Mouse (Mus musculus): ENCODE results near the gene Csf3. TPM values are rescaled to one million over a fixed set of nuclear protein-coding genes. Genes with fewer than 3 reads are reported as not detected.
"Not testable (repeated sequence)": the region's sequence is repeated elsewhere in the genome, so short reads cannot be mapped to it uniquely, and the experiment has no call there.

The Csf3 gene
- total RNA-seq (2014; fragmentation: Nextera tagmentation): not detected in 2 replicates
- not detected in 2 replicates for total RNA-seq (2017)

DNA sequence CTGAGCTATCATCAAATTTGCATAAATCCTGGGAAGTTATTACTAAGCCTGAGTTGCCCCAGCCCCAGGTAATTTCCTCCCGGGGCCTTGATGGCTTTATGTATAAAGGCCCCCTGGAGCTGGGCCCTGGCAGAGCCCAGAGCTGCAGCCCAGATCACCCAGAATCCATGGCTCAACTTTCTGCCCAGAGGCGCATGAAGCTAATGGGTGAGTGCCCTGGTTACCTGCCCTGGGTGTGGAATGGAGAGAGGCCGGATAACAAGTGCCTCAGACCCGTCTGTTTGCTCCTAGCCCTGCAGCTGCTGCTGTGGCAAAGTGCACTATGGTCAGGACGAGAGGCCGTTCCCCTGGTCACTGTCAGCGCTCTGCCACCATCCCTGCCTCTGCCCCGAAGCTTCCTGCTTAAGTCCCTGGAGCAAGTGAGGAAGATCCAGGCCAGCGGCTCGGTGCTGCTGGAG lies at the start of gene Csf3:
Gene Csf3 (plus strand): TSS at position 51 of the 458 bp plus-strand sequence.
- ATAC-seq (replicated peaks; ENCODE audit: low FRiP score, low TSS enrichment, poor library complexity, severe bottlenecking): no peak

DNA sequence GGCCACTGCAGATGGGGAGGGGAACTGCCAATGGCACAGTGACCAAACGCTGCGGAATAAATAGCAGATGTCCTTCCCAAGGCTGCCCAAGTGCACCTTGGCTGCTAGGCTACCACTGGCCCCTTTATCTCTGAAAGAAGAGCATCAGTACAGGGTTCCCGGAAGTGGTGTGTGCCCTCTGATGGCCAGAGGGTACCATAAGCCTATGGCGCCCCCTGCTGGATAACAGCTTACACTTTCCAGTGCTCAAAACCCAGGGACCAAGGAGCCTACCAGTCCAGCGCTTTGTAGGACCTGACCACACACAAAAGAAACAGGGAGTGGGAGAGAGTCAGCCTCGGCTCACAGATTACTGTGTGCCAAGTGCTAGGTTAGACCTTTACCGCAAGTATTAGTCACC lies 46.0 kb upstream of the Csf3 start:
- ATAC-seq (replicated peaks; ENCODE audit: low FRiP score, low TSS enrichment, poor library complexity, severe bottlenecking): peak; percentile 89

DNA sequence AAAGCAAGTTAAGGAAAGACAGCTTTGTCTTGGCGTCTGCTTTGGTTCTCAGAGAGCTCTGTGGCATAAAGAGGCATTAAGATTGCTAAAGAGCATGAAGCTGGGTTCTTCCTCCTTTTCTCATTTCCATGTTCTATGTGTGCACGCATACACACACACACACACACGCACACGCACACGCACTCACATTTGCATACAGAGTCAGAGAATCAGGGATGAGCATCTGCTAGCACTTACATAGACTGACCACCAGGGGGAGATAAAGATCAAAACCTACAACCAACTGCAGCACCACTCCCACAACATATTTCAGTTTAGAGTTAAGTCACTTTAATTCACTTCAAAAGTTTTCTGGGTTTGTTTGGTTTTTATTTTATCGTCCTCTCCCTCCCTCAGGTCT lies 40.5 kb upstream of the Csf3 start:
- ATAC-seq (replicated peaks; ENCODE audit: low FRiP score, low TSS enrichment, poor library complexity, severe bottlenecking): peak; percentile 75

DNA sequence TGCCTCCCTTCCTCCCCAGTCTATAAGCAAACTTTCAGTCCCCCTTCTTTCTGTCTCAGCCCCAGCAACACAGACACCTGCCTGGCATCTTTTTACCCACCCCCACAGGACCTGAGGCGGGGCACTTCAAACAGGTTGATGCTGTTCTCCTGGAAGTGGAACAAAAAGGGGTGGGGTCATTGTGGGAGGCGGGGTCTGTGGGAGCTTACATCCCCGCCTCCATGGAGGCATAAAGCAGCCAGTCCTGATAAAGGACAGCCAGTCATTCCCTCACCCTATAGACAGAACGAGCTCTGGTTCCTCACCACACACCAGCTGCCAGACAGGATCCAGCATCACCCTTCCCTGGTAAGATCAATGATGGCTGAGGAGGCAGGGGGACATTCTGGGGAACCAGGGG lies 37.0 kb upstream of the Csf3 start, which contains the start of gene Gsdma:
Gene Gsdma (plus strand): TSS at position 261 of the 400 bp plus-strand sequence.
- 0 out of 2 replicates have a peak, but pooled peaks have one; percentile 45 for ATAC-seq (replicated peaks; ENCODE audit: low FRiP score, low TSS enrichment, poor library complexity, severe bottlenecking)

GRCm38 (mm10) chr11:98668984-98669383 lies 32.1 kb upstream of the Csf3 start:
- ATAC-seq (replicated peaks; ENCODE audit: low FRiP score, low TSS enrichment, poor library complexity, severe bottlenecking): no peak

DNA sequence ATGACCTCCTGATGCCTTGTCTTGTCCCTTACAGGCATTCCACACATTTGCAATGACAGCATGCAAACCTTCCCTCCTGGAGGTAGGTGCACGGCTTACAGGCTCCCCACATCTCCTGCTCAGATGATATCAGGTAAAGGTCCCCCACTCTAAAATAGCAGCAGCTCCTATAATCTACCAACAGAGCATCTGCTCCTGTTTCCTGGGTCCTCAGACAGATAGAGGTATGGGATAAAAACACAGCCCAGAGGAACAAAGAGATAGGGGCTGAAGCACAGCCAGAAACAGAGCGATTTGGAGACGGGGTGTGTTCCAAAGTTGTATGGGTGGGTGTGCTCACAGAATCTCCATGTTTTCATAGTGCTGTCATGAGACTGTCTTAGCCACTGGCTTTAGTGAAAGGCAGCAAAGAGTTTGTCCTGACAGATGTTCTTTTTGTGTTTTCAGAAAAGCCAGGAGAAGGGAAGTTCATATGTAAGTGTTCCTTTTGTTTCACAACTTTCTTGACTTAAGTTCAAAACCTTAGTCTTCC lies 29.7 kb upstream of the Csf3 start:
- 0 out of 2 replicates have a peak, but pooled peaks have one; percentile 7 for ATAC-seq (replicated peaks; ENCODE audit: low FRiP score, low TSS enrichment, poor library complexity, severe bottlenecking)

- ATAC-seq (replicated peaks; ENCODE audit: low FRiP score, low TSS enrichment, poor library complexity, severe bottlenecking): peak; percentile 75
Measured at GRCm38 (mm10) chr11:98671857-98672256, 29.2 kb upstream of the Csf3 start.

DNA sequence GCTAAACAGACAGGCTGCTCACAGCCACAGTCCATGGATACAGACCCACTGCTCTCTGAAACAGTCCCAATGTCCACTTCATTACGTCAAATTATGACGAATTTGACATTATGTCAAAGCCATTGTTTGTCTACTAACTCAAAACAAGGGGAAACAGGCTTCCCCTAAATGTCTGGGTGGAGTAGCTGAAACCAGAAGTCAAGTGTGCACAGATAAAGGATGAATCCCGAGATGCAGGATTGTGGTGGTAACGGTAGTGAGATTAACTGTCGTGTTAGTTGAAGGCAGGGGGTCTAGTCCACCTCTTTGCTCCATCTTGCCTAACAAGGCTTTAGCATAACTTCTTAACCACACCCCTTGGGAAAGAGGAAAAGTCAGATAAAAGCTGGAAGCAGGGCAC lies 28.6 kb upstream of the Csf3 start:
- no peak for ATAC-seq (replicated peaks; ENCODE audit: low FRiP score, low TSS enrichment, poor library complexity, severe bottlenecking)

GRCm38 (mm10) chr11:98673136-98673535 lies 27.9 kb upstream of the Csf3 start:
- ATAC-seq (replicated peaks; ENCODE audit: low FRiP score, low TSS enrichment, poor library complexity, severe bottlenecking): peak; percentile 79

DNA sequence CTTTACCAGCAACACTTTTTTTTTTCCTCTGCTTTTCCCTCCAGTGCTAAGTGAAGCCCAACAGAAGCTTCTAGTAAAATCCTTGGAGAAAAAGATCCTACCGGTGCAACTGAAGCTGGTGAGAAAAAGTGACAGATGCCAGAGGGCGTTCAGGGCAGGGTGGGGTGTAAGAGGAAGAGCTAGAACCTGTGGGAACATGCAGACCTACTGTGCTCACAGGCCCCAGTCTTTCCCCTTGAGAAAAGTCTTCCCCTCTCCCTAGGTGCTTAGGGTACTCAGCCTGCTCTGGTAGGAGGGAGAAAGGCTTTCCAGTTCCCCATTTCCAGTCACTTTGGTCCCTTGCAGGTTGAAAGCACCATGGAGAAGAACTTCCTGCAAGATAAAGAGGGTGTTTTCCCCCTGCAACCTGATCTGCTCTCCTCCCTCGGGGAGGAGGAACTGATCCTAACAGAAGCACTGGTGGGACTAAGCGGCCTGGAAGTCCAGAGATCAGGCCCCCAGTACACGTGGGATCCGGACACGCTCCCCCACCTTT lies 25.2 kb upstream of the Csf3 start:
- no peak for ATAC-seq (replicated peaks; ENCODE audit: low FRiP score, low TSS enrichment, poor library complexity, severe bottlenecking)

- ATAC-seq (replicated peaks; ENCODE audit: low FRiP score, low TSS enrichment, poor library complexity, severe bottlenecking): no peak
Measured at GRCm38 (mm10) chr11:98680023-98680422, 21.0 kb upstream of the Csf3 start.

DNA sequence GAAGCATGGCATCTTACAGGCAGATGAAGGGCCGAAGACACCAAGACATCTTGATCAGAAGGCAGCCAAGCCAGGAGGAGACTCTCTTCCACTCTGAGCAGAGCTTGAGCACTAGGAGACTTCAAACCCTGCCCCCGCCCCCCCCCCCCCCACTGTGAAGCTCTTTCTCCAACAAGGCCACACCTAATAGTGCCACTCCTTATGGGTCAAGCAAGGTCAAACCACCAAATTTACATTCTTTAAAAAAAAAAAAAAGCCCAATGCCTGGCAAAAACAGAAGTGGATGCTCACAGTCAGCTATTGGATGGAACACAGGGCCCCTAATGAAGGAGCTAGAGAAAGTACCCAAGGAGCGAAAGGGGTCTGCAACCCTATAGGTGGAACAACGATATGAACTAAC lies 20.5 kb upstream of the Csf3 start:
- ATAC-seq (replicated peaks; ENCODE audit: low FRiP score, low TSS enrichment, poor library complexity, severe bottlenecking): not testable (repeated sequence)

- ATAC-seq (replicated peaks; ENCODE audit: low FRiP score, low TSS enrichment, poor library complexity, severe bottlenecking): no peak
Measured at GRCm38 (mm10) chr11:98681186-98681585, 19.9 kb upstream of the Csf3 start.

DNA sequence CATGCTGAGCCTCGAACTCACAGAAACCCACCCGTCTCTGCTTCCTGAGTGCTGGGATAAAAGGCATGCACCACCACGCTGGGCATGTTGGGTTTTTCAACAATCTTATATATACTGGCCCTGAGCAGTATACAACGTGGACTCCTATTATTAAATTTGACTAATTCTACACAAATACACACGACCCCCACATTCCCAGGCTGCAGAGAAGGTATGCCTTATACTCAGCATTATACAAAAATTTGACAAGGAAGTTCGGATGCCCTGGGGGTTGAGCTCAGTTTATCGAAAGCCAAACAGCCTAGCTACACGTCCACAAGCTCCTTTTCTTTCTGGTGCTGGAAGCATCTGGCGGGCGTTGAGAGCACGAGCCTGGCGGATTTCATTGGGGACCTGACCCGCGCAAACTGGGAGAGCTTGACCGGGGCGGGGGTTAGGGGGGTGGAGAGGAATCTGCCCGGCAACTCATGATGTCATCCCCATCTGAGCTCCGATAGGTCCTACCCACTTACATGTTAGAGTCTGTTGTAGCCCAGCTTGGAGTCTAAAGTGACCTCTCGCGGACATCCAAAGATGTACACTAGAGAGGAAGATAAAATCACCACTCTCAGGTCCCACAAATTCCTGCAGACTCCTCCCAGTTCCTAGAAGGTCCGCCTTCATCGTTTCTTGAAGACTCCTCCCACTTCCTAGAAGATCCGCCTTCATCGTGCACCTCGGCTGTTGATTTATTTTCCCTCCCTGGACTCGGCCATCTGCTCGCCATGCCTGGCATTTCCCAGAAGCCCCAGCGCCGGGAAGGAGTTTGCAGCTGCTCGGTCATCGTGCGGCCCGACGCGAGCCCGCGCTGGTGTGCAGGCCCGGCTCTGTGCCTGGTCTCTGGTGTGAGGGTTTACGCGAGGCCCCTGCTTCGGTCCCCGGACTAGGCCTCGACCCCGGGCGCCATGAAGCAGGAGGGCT lies 19.0 kb upstream of the Csf3 start, which contains the start of gene Psmd3:
Gene Psmd3 (plus strand): TSS at position 769 of the 960 bp plus-strand sequence.
- peak; percentile 93 for ATAC-seq (replicated peaks; ENCODE audit: low FRiP score, low TSS enrichment, poor library complexity, severe bottlenecking)

GRCm38 (mm10) chr11:98682811-98683210 lies 18.3 kb upstream of the Csf3 start:
- ATAC-seq (replicated peaks; ENCODE audit: low FRiP score, low TSS enrichment, poor library complexity, severe bottlenecking): no peak

DNA sequence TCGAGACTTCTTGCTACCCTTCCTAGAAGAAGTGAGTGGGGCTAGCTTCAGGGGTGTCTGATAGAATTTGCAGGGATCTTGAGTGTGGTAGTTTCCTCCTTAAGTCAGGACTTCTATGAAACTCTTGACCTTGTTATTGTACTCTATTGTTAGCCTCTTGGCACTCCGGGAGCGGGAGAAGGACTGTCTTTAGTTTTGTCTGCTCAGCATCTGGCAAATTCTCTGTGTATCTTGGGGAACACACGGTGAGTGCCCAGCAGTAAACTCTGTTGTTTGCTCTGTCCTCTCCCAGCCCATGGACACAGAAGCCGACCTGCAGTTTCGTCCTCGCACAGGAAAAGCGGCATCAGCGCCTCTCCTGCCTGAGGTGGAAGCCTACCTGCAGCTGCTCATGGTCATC lies 15.4 kb upstream of the Csf3 start:
- no peak for ATAC-seq (replicated peaks; ENCODE audit: low FRiP score, low TSS enrichment, poor library complexity, severe bottlenecking)

GRCm38 (mm10) chr11:98686976-98687375 lies 14.1 kb upstream of the Csf3 start:
- ATAC-seq (replicated peaks; ENCODE audit: low FRiP score, low TSS enrichment, poor library complexity, severe bottlenecking): no peak

DNA sequence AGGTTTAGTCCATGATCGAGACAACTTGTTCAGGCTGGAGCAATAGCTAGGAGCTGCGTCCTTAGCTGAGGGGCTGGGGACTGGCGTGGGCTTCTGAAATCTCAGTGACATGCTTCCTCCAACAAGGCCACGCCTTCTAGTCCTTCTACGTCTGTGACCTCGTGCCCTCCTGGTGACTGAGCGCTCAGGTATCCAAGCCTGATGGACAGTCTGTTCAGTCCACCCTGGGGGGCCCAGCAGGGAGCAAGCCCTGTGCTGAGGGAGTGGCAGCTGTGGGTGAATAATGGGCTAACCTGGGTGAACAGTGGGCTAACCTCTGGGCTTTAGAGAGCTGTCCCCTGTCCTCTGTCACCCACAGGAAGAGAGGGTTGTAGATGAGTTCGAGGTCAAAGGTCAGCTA lies 13.1 kb upstream of the Csf3 start:
- no peak for ATAC-seq (replicated peaks; ENCODE audit: low FRiP score, low TSS enrichment, poor library complexity, severe bottlenecking)

DNA sequence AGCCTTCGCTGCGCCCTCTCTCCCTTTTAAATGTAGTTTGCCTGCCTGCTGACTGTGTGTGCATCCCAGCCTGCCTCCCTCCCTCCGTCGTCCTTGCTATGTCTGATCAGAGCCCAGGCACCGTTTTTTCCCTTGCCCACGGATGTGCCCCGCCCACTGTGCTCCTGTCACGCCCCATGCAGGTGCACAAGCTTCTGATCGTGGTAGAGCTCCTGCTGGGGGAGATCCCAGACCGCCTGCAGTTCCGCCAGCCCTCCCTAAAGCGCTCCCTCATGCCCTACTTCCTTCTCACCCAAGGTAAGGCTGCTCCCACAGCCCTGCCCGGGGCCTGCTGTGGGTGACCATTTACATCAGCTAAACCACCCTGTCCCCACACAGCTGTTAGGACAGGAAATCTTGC lies 7.9 kb upstream of the Csf3 start:
- ATAC-seq (replicated peaks; ENCODE audit: low FRiP score, low TSS enrichment, poor library complexity, severe bottlenecking): peak; percentile 8; the same call in 1 of the 2 replicates

GRCm38 (mm10) chr11:98693746-98694145 lies 7.3 kb upstream of the Csf3 start:
- no peak for ATAC-seq (replicated peaks; ENCODE audit: low FRiP score, low TSS enrichment, poor library complexity, severe bottlenecking)

Data from megakaryocyte-erythroid progenitor cell, adult 5-6 weeks (primary cell).